Mouse (Mus musculus): ENCODE measurements at regions not wholly inside any gene's neighbourhood (a gene's known extent, or its start where the extent isn't known, plus 50 kb on each side); places are given as distances from the start of the nearest gene placed in this dataset.

GRCm38 (mm10) chr17:7467638-7468037, 82.4 kb upstream of the Unc93a2 start:
- no peak for DNase-seq

- no peak for DNase-seq
These were observed 79.6 kb upstream of the Unc93a2 start for GRCm38 (mm10) chr17:7464901-7465300.

GRCm38 (mm10) chr17:7461164-7461563, 75.9 kb upstream of the Unc93a2 start:
- DNase-seq: no peak

DNA sequence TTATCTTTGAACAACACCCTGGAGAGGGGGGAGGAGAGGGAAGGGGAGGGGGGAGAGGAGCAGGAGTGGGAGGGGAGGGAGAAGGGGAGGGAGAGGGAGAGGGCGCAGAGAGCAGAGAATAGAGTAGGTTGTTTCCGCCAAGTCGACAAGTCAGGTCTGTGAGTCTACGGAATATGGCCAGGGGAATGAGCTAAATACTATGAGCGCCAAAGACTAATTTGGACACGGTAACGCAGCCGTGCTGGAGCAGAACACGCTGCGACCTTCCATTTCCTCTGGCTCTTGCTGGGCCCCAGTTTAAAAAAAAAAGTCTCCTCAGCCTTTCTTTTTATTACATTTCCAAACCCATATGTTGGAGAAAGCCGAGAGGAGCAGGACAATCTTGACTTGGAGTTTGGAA, 71.7 kb upstream of the Unc93a2 start:
- no peak for DNase-seq

DNA sequence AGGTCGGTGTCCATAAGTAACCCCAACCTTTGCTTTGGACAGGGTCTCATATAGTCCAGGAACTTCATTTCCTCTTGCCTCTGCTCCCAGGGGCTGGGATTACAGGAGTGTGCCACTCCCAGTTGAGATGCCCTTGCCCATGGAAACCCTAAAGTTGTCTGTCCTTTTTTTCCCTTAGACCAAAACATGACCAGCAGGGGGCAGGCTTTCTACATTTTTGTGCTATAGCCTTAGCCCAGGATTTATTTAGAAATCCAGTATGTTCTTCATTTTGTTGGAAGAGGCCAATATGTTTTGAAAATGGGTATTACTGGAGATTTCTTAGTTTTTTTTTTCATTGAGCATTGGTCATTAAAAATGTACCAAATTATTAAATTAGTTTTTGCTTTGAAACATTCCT, 58.6 kb upstream of the Unc93a2 start:
- peak in 1 of 2 experiments; percentile 21 for DNase-seq

DNA sequence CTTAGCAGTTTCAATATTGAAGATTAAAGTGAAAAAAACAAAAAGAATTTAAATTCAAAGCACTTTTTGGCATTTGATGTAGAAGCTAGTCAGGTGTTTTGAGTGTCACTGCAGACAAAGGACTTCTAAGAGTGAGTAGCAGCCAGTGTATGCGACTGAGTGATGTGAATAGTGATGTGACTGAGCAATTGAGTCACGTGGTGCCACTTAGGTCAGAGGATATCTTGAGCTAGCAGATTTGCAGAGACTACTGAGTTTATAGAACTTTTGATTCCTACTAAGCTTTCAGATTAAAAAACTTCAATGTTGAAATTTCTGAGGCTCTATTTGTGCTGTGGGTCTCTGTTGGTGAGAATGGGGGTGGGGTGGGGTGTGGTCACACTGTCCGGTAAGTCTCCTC, 49.8 kb upstream of the Unc93a2 start:
- no peak for DNase-seq

All from thymus, postnatal 36 days (tissue).